Mouse (Mus musculus) lung, adult 2 months (tissue): ENCODE data around the gene Reep3. TPM values are rescaled to one million over a fixed set of nuclear protein-coding genes. Genes with fewer than 3 reads are reported as not detected.

Source experiments
- DNase-seq: peaks from one replicate; pipeline ENCODE4 v3.0.0; 2022
- H3K4me1 ChIP-seq: fragments of 200-500 bp; 2 replicates; pipeline ENCODE4 v1.6.1; 2011; ENCODE audit warnings: low read length; ENCODE audit not compliant: control insufficient read depth, insufficient read depth
- H3K4me3 ChIP-seq: fragments of 200-500 bp; replicated peaks from 2 replicates; pipeline ENCODE3; 2011; ENCODE audit warnings: low read depth, mild to moderate bottlenecking, control low read depth, low read length; ENCODE audit errors: extremely low read depth
- CTCF ChIP-seq: fragments of 200-500 bp; IDR thresholded peaks from 2 replicates; pipeline ENCODE4 v1.5.1; 2011; ENCODE audit warnings: mild to moderate bottlenecking, low read length, control low read depth; ENCODE audit not compliant: insufficient read depth
- POLR2A ChIP-seq: fragments of 200-500 bp; IDR thresholded peaks from 2 replicates; pipeline ENCODE4 v1.6.1; 2011; ENCODE audit warnings: low read depth, mild to moderate bottlenecking, control low read depth, low read length, borderline replicate concordance; ENCODE audit errors: extremely low read depth
- WGBS: fragments of 180-500 bp; shearing (Covaris S2); methylation state at CpG from one replicate; pipeline ENCODE4 v1.1.7; 2018; 5-methylcytosine and 5-hydroxymethylcytosine counted together
- polyA plus RNA-seq: library from polyadenylated mRNA; depleted of rRNA; stranded (reverse); fragments of >200 nt; gene quantifications from 2 replicates; pipeline ENCODE4 v1.2.3, GENCODE M21; 2012

The Reep3 gene
- polyA plus RNA-seq, 1 experiment = 26.5 TPM

- TF ChIP-seq POLR2A = no peak
- TF ChIP-seq CTCF = no peak
- H3K4me3 ChIP-seq = no peak overlapping the region
- H3K4me1 ChIP-seq = peaks cover 24% of the 10 kb centered on the region
- DNase-seq = no peak
Measured at GRCm38 (mm10) chr10:67057208-67057607, 39.5 kb downstream of the Reep3 start.

DNA sequence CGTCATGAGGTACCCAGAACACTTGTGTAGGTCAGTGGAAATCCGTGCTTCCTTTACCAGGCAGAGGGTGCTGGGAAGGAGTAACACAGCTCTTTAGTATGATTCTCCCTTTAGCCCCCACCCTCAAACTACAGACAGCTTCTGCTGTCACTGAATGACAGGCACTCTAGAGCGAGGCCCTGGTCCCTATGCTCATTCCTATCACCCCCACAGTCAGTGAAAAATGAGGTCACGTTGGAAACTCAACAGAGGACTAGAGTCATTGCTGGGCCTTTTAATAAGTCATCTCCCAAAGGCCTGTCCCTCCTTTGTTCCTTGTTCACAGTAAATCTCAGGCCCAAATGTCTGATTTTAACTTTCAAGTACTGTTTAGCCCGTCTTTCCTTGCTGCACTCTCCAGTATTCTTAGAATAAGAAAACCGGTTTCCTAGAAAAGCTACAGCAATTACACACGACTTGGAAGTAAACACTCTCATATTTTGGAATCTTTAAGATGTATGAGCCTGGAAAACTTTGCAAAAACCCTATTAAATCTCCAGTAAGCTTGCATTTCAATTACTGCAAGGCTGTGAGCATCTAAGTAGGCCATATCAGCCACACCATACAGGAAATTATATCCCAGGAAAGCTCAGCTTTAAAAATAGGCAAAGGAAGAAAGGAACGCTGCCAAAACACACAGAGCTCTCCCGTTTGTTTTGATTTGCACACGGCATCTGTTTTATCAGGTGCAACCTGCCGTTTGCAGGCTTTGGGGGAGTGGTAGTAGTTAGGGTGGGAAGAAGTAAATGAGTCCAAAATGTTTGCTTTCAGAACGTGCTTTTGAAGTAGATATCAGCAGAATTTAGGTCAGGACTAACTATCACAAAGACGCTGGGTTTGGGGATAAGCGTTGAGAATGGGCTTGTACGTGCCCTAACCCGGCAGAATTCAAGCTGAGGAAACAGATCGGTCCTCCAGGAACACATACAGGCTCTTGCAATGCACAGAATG is 40.6 kb downstream of the Reep3 start:
- DNase-seq = no peak
- 25% methylated on average over 17 of the region's 17 CpGs for WGBS
- Histone ChIP-seq H3K4me1 (peaks cover 22% of the 10 kb centered on the region), H3K4me3 (no peak overlapping the region)
- no peak for TF ChIP-seq CTCF
- TF ChIP-seq POLR2A = no peak

DNA sequence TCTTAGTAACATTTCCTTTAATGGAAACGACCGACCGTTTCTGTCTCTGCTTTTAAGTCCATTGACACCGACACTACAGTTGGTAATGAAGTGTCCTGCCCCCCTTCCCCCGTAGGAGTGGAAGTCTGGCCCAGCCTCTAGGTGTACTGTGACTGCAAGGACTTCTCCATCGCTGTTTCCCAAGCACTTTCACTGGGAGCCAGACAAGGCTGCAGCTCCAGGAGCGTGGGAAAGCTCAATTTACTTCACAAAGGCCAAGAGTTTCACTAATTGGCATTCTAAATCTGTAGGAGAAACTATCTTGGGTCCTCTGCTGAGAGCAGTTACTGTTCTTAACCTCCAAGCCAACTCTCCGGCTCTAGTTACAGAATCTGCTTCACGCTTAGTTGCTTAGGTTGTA is 43.3 kb downstream of the Reep3 start:
- H3K4me1 ChIP-seq = peaks cover 19% of the 10 kb centered on the region
- DNase-seq = no peak
- 39% methylated on average over 9 of the region's 9 CpGs for WGBS
- TF ChIP-seq POLR2A (no peak), CTCF (no peak)
- H3K4me3 ChIP-seq = no peak overlapping the region

- no peak overlapping the region for H3K4me3 ChIP-seq
- DNase-seq = no peak
- WGBS = 42% methylated on average over 9 of the region's 9 CpGs
- peaks cover 20% of the 10 kb centered on the region for H3K4me1 ChIP-seq
- TF ChIP-seq POLR2A = no peak
Measured at GRCm38 (mm10) chr10:67052429-67052828, 44.3 kb downstream of the Reep3 start.

- 74% methylated on average over 5 of the region's 5 CpGs for WGBS
- Histone ChIP-seq H3K4me1 (peaks cover 18% of the 10 kb centered on the region), H3K4me3 (no peak overlapping the region)
- no peak for DNase-seq
- TF ChIP-seq POLR2A (no peak), CTCF (no peak)
Measured at GRCm38 (mm10) chr10:67051466-67051865, 45.3 kb downstream of the Reep3 start.

DNA sequence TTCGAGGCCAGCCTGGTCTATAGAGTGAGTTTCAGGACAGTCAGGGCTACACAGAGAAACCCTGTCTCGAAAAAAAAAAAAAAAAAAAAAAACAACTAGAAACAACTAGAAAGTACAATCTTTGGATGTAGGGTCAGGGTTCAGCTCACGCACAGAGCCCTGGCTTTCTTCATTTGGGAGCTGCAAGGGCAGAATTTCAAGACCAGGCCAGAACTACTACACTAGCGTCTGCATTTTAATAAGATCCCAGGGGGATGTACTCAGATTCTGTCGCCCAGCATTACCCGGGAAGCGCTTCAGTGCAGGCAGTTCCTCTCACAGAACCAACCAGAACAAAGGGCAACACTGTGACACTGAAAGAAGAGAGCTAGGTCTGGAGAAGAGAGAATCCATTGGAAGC is 46.0 kb downstream of the Reep3 start:
- no peak for TF ChIP-seq POLR2A
- no peak for TF ChIP-seq CTCF
- H3K4me1 ChIP-seq = peaks cover 15% of the 10 kb centered on the region
- WGBS = 75% methylated on average over 7 of the region's 7 CpGs
- no peak overlapping the region for H3K4me3 ChIP-seq
- DNase-seq = no peak

DNA sequence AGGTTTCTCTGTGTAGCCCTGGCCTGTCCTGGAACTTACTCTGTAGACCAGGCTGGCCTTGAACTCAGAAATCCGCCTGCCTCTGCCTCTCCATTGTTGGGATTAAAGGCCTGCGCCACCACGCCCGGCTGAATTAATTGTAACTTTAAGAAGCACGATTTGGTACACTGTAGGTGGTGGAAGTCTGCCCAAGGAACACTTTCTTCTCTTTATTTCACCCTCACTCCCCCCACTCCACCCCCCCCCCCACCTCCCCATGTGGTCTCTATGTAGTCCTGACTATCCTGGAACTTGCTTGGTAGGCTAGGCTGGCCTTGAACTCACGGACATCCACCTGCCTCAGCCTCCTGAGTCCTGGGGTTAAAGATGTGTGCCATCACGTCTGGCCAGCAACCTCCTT is 47.1 kb downstream of the Reep3 start:
- H3K4me1 ChIP-seq = peaks cover 10% of the 10 kb centered on the region; the same call in 1 of the 2 replicates
- 94% methylated on average over 7 of the region's 7 CpGs for WGBS
- no peak for TF ChIP-seq POLR2A
- TF ChIP-seq CTCF = no peak
- no peak overlapping the region for H3K4me3 ChIP-seq
- DNase-seq = no peak

GRCm38 (mm10) chr10:67048871-67049615 is 47.7 kb downstream of the Reep3 start:
- DNase-seq = no peak
- TF ChIP-seq POLR2A (no peak), CTCF (no peak)
- WGBS = 73% methylated on average over 13 of the region's 13 CpGs

DNA sequence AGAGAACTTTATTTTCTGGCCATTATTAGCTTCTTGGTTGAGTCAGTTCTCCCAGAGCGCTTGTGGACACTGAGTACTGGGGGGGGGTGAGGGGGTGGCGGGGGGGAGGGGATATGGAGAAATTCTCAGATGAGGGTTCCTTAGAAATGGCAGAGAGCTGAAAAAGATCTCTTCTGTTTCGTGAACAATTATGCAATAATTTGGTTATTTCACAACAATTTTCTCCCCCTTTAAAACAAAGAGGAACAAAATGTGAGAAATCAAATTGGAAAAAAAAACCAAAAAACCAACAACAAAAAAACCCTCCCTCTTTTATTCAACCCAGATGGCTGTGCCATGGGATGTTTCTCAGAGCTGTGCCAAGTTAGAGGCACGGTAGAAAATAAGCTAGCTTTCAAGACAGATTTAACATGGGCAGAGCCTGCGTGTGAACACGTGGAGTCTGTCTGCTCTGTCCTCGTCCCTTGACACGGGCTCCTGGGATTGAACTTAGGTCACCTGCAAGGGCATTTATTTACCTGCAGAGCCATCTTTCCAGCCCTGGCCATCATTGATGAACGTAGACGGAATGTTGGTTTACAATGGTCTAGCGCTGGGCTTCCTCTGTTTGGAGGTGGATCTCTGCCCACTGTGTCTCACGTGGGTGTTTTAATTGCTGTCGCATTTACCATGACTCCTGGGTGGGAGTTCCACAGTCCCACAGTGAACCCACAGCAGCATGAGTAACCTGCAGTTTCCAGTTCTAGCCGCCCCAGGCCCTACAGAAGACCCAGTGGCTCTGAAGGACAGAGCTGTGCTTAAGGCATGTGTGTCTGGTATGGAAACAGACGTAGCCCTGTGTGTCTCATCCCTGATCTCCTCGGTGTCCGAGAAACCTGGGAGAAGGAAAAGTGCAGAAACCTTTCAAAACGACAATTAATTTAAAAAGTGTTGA is 48.8 kb downstream of the Reep3 start:
- WGBS = 66% methylated on average over 18 of the region's 18 CpGs
- Histone ChIP-seq H3K4me1 (peaks cover 10% of the 10 kb centered on the region; the same call in 1 of the 2 replicates), H3K4me3 (no peak overlapping the region)
- no peak for DNase-seq
- TF ChIP-seq CTCF (no peak), POLR2A (no peak)

More at GRCm38 (mm10) chr10:67048871-67049615, 47.7 kb downstream of the Reep3 start:
- H3K4me1 ChIP-seq = peaks cover 10% of the 10 kb centered on the region; the same call in 1 of the 2 replicates
- no peak overlapping the region for H3K4me3 ChIP-seq
